Mouse (Mus musculus): ENCODE measurements around the gene Slc2a5. TPM values are rescaled to one million over a fixed set of nuclear protein-coding genes. Genes with fewer than 3 reads are reported as not detected.

The Slc2a5 gene
- total and polyA plus RNA-seq, 3 experiments = 0.16 TPM; not detected in 2

DNA sequence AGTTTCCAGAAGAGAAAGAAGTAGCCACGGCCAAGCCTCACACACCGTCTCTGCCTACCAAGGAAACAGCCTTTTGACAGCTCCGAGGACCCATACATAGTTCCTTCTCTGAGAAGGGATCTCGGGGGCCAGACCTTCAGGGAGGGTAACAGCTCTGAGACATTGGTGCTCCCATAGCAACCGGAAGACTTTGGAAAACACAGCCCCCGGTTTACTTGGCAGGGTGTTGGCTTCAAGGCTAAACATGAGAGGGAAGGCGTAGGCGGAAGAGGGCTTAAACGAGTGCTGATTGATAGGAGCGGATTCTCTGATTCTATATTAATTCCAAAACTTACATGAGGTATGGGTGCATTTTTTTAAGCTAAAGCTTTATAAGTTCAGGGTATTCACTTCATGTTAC is 49.3 kb downstream of the Slc2a5 start:
- Histone ChIP-seq H3K4me1 (ENCODE audit: insufficient read depth, low read depth, low read length) (peaks cover 22% of the 10 kb centered on the region), H3K9me3 (replicated peaks) (peaks cover 4% of the 10 kb centered on the region; the same call in 1 of the 2 replicates), H3K27me3 (ENCODE audit: insufficient read depth, low read length) (peaks cover 14% of the 10 kb centered on the region), H3K36me3 (replicated peaks) (no peaks in the 10 kb centered on the region), H3K4me3 (ENCODE audit: low read depth, low read length) (no peak overlapping the region)
- ATAC-seq (ENCODE audit: extremely low read depth, insufficient number of reproducible peaks, low FRiP score, poor library complexity, severe bottlenecking) (no peak), DNase-seq (ENCODE audit: low spot score) (no peak)
- TF ChIP-seq POLR2AphosphoS5 (IDR thresholded peaks at IDR 0.05; ENCODE audit: insufficient replicate concordance, low read depth, low read length) = no peak
- no peak for TF ChIP-seq TAL1 (conservative IDR thresholded peaks at IDR 0.05; ENCODE audit: low read depth, low read length)
- no peak for TF ChIP-seq GATA2 (IDR thresholded peaks at IDR 0.05; ENCODE audit: borderline replicate concordance, low read depth, low read length)
- no peak for TF ChIP-seq CTCF (IDR thresholded peaks at IDR 0.05; ENCODE audit: low read depth, low read length)
- no peak for TF ChIP-seq GATA1 (IDR thresholded peaks at IDR 0.05; ENCODE audit: borderline replicate concordance, low read length)

DNA sequence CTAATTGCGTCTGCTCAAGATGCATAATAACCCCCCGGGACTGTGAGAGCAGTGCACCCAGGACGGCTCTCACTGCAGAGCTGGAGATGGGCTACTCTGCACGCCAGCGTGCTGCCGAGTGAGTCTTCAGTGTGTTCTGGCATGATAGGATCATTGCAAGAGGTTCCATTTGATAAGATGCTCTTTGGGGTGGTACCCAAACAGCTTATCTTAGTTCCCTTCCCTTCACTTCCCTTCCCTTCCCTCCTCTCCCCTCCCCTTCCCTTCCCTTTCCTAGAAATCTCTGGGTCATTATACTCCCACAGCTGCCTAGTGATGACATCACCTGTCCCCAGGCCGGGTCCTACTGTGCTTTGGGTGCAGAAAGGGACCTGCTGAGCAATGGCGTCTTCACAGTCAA is 53.0 kb downstream of the Slc2a5 start:
- DNase-seq (ENCODE audit: low spot score) = no peak
- TF ChIP-seq CTCF (IDR thresholded peaks at IDR 0.05; ENCODE audit: low read depth, low read length) (no peak), TAL1 (conservative IDR thresholded peaks at IDR 0.05; ENCODE audit: low read depth, low read length) (no peak), GATA1 (IDR thresholded peaks at IDR 0.05; ENCODE audit: borderline replicate concordance, low read length) (no peak), POLR2AphosphoS5 (IDR thresholded peaks at IDR 0.05; ENCODE audit: insufficient replicate concordance, low read depth, low read length) (no peak), GATA2 (IDR thresholded peaks at IDR 0.05; ENCODE audit: borderline replicate concordance, low read depth, low read length) (no peak)

DNA sequence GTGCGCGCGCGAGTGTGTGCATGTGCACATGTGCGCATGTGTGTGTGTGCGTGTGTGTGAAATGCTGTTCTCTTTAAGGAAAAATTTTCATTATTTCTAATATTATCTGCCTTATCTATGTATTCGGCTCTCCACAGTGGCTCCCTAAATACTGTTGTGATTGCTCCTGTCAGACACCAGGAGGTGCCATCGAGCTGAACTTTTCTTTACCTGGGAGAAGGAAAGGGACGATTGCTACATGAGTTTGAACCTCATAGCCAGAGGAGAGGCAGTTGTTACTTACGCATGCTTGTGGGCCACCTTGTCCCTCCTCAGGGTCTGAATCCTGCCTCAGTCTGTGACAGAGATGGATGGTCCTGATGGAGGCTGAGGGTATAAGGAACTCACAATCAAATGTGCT is 54.2 kb downstream of the Slc2a5 start:
- no peak for ATAC-seq (ENCODE audit: extremely low read depth, insufficient number of reproducible peaks, low FRiP score, poor library complexity, severe bottlenecking)

More for the DNA sequence above, 53.0 kb downstream of the Slc2a5 start:
- ATAC-seq (ENCODE audit: extremely low read depth, insufficient number of reproducible peaks, low FRiP score, poor library complexity, severe bottlenecking) = peak; percentile 66
- Histone ChIP-seq H3K36me3 (replicated peaks) (no peaks in the 10 kb centered on the region), H3K9me3 (replicated peaks) (no peaks in the 10 kb centered on the region), H3K4me1 (ENCODE audit: insufficient read depth, low read depth, low read length) (peaks cover 22% of the 10 kb centered on the region), H3K4me3 (ENCODE audit: low read depth, low read length) (peak overlapping the region; percentile 20; the same call in 1 of the 2 replicates), H3K27me3 (ENCODE audit: insufficient read depth, low read length) (peaks cover 9% of the 10 kb centered on the region)

DNA sequence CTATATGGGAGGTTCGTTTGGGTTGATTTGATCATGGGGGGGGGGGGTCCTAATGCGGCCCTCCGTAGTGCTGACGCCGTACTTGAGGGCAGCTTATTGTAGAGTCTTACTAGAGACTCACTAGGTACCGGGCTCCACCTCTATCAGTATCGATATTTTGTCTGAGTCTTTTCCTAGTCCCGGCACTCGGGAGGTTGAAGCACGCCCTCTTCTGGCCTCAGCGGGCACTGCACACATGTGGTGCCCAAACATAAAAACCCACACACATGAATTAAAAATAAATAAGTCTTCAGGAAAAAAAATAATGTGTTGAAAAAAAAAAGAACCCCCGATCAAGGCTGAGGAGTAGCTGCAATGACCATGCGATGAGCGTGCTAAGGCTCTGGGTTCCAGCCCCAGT is 54.9 kb downstream of the Slc2a5 start:
- H3K4me3 ChIP-seq (ENCODE audit: low read depth, low read length) = no peak overlapping the region
- DNase-seq (ENCODE audit: low spot score) (no peak), ATAC-seq (ENCODE audit: extremely low read depth, insufficient number of reproducible peaks, low FRiP score, poor library complexity, severe bottlenecking) (no peak)
- H3K9me3 ChIP-seq (replicated peaks) = no peaks in the 10 kb centered on the region
- TF ChIP-seq TAL1 (conservative IDR thresholded peaks at IDR 0.05; ENCODE audit: low read depth, low read length) = no peak
- TF ChIP-seq GATA1 (IDR thresholded peaks at IDR 0.05; ENCODE audit: borderline replicate concordance, low read length) = no peak
- no peak for TF ChIP-seq CTCF (IDR thresholded peaks at IDR 0.05; ENCODE audit: low read depth, low read length)
- TF ChIP-seq POLR2AphosphoS5 (IDR thresholded peaks at IDR 0.05; ENCODE audit: insufficient replicate concordance, low read depth, low read length) = no peak
- TF ChIP-seq GATA2 (IDR thresholded peaks at IDR 0.05; ENCODE audit: borderline replicate concordance, low read depth, low read length) = no peak
- H3K27me3 ChIP-seq (ENCODE audit: insufficient read depth, low read length) = peaks cover 3% of the 10 kb centered on the region; the same call in 1 of the 2 replicates
- no peaks in the 10 kb centered on the region for H3K36me3 ChIP-seq (replicated peaks)
- H3K4me1 ChIP-seq (ENCODE audit: insufficient read depth, low read depth, low read length) = peaks cover 24% of the 10 kb centered on the region

More for the DNA sequence above, 54.2 kb downstream of the Slc2a5 start:
- TF ChIP-seq TAL1 (conservative IDR thresholded peaks at IDR 0.05; ENCODE audit: low read depth, low read length) (no peak), GATA1 (IDR thresholded peaks at IDR 0.05; ENCODE audit: borderline replicate concordance, low read length) (no peak), CTCF (IDR thresholded peaks at IDR 0.05; ENCODE audit: low read depth, low read length) (0 out of 2 replicates have a peak, but pooled peaks have one; percentile 19)
- H3K36me3 ChIP-seq (replicated peaks) = no peaks in the 10 kb centered on the region
- H3K27me3 ChIP-seq (ENCODE audit: insufficient read depth, low read length) = peaks cover 3% of the 10 kb centered on the region; the same call in 1 of the 2 replicates
- no peak for DNase-seq (ENCODE audit: low spot score)
- H3K4me3 ChIP-seq (ENCODE audit: low read depth, low read length) = no peak overlapping the region
- peaks cover 24% of the 10 kb centered on the region for H3K4me1 ChIP-seq (ENCODE audit: insufficient read depth, low read depth, low read length)
- no peaks in the 10 kb centered on the region for H3K9me3 ChIP-seq (replicated peaks)

DNA sequence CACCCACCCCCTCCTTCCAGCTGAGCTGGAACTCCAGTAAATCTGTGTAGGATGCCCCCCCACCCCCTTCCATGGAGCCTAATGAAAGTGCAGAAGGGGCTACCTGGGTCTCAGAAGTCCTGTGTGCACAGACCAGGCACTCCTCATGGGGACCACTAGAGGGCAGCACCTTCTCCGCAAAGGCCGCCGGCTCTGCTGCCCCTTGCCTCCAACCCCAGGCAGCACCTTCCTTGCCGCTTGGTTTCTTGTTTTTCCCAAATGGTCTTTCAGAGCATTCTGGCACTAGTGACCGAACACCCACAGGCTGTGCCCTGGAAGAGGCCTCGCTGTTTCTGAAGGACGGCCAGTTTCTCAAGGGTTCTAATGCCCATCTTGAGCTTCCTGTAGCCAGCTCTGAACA is 57.5 kb downstream of the Slc2a5 start:
- Histone ChIP-seq H3K36me3 (replicated peaks) (no peaks in the 10 kb centered on the region), H3K4me3 (ENCODE audit: low read depth, low read length) (no peak overlapping the region; the same call in 1 of the 2 replicates), H3K4me1 (ENCODE audit: insufficient read depth, low read depth, low read length) (peaks cover 21% of the 10 kb centered on the region), H3K27me3 (ENCODE audit: insufficient read depth, low read length) (peaks cover 3% of the 10 kb centered on the region; the same call in 1 of the 2 replicates), H3K9me3 (replicated peaks) (peaks cover 3% of the 10 kb centered on the region)
- no peak; the same call in 1 of the 2 replicates for ATAC-seq (ENCODE audit: extremely low read depth, insufficient number of reproducible peaks, low FRiP score, poor library complexity, severe bottlenecking)
- no peak for TF ChIP-seq GATA2 (IDR thresholded peaks at IDR 0.05; ENCODE audit: borderline replicate concordance, low read depth, low read length)
- TF ChIP-seq CTCF (IDR thresholded peaks at IDR 0.05; ENCODE audit: low read depth, low read length) = peak; percentile 95
- no peak for TF ChIP-seq TAL1 (conservative IDR thresholded peaks at IDR 0.05; ENCODE audit: low read depth, low read length)
- peak; percentile 76 for DNase-seq (ENCODE audit: low spot score)

DNA sequence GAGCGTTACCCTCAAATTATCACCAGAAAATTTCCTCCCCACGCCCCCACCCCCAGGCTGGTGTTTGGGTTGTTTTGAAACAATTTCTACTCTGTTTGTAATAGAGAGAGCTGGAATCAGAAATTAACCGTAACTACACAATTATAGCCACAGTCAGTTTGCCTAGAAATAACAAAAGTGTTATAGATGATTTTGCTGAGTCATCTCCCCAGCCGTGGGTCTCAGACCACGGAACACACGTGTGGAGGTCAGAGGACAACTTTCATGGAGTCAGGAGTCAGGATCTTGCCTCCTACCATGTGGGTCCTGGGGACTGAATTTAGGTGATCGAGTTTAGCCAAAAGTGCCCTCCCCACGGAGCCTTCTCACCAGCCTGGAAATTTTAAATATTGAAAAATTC is 58.0 kb downstream of the Slc2a5 start:
- H3K36me3 ChIP-seq (replicated peaks) = no peaks in the 10 kb centered on the region
- peaks cover 16% of the 10 kb centered on the region for H3K4me1 ChIP-seq (ENCODE audit: insufficient read depth, low read depth, low read length)
- ATAC-seq (ENCODE audit: extremely low read depth, insufficient number of reproducible peaks, low FRiP score, poor library complexity, severe bottlenecking) (no peak), DNase-seq (ENCODE audit: low spot score) (no peak)
- H3K9me3 ChIP-seq (replicated peaks) = peaks cover 6% of the 10 kb centered on the region
- no peak for TF ChIP-seq GATA2 (IDR thresholded peaks at IDR 0.05; ENCODE audit: borderline replicate concordance, low read depth, low read length)
- H3K27me3 ChIP-seq (ENCODE audit: insufficient read depth, low read length) = no peaks in the 10 kb centered on the region; the same call in 1 of the 2 replicates
- H3K4me3 ChIP-seq (ENCODE audit: low read depth, low read length) = no peak overlapping the region; the same call in 1 of the 2 replicates

DNA sequence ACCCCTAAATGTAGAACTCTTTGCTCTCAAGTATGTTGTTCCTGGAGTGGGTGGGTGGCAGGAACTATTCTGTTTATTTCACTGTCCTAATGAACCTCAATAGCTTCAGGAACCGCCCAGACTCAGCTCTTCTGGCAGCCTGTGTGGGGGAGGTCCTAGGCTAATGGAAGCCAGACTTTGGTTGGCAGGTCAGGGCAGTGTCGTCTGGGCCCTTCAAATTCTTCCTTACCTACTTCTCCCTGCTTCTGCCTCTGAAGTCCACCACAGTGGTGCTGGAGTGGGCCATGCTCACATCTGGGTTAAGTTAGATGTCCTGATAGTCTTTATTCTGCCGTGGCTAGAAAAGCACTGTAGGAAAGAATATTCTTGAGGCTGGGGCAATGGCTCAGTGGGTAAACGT is 59.0 kb downstream of the Slc2a5 start:
- peaks cover 9% of the 10 kb centered on the region for H3K4me1 ChIP-seq (ENCODE audit: insufficient read depth, low read depth, low read length)
- H3K36me3 ChIP-seq (replicated peaks) = no peaks in the 10 kb centered on the region
- DNase-seq (ENCODE audit: low spot score) (no peak), ATAC-seq (ENCODE audit: extremely low read depth, insufficient number of reproducible peaks, low FRiP score, poor library complexity, severe bottlenecking) (no peak)
- H3K4me3 ChIP-seq (ENCODE audit: low read depth, low read length) = no peak overlapping the region
- TF ChIP-seq TAL1 (conservative IDR thresholded peaks at IDR 0.05; ENCODE audit: low read depth, low read length) (no peak), CTCF (IDR thresholded peaks at IDR 0.05; ENCODE audit: low read depth, low read length) (no peak), POLR2AphosphoS5 (IDR thresholded peaks at IDR 0.05; ENCODE audit: insufficient replicate concordance, low read depth, low read length) (no peak), GATA1 (IDR thresholded peaks at IDR 0.05; ENCODE audit: borderline replicate concordance, low read length) (no peak), GATA2 (IDR thresholded peaks at IDR 0.05; ENCODE audit: borderline replicate concordance, low read depth, low read length) (no peak)
- no peaks in the 10 kb centered on the region; the same call in 1 of the 2 replicates for H3K27me3 ChIP-seq (ENCODE audit: insufficient read depth, low read length)
- H3K9me3 ChIP-seq (replicated peaks) = peaks cover 6% of the 10 kb centered on the region

All from G1E (cell line).